Mouse (Mus musculus): Measurements from ENCODE around the gene Procr. TPM values are rescaled to one million over a fixed set of nuclear protein-coding genes. Genes with fewer than 3 reads are reported as not detected.

The Procr gene
- polyA plus RNA-seq, 1 experiment from 2014 or later: 3.6 TPM

DNA sequence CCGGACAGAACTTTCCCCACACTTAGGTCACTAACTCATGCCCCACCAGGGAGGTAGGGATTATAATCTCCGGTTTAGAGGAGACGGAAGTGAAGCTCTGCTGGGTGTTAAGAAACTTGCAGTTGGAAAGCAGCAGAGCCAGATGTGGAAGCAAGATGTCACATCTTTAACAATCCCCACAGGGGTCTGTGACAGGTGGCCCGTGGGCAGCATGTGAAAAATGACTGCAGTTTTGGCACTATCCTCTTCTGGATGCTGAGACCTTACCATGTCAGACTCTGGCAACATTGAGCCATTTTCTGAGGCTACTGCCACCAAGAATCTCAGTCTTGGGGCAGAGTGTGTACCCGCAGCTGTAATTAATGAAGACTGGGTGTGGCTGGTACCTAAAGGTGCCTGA lies 53.1 kb downstream of the Procr start:
- WGBS: 74% methylated on average over 5 of the region's 5 CpGs

More for the DNA sequence above, 53.1 kb downstream of the Procr start:
- no peak for ATAC-seq (ENCODE audit: insufficient number of reproducible peaks, low FRiP score, low TSS enrichment, low read depth)
- Histone ChIP-seq H3K9ac (ENCODE audit: low read length) (no peak overlapping the region), H3K4me3 (ENCODE audit: low read depth, low read length) (no peak overlapping the region), H3K27me3 (ENCODE audit: control insufficient read depth, insufficient read depth, low read length) (no peaks in the 10 kb centered on the region), H3K27ac (replicated peaks; ENCODE audit: low read depth, low read length) (no peak overlapping the region), H3K4me1 (ENCODE audit: control insufficient read depth, insufficient read depth, low read length) (no peaks in the 10 kb centered on the region), H3K9me3 (ENCODE audit: control insufficient read depth, low read length) (no peaks in the 10 kb centered on the region), H3K36me3 (ENCODE audit: control insufficient read depth, insufficient read depth, low read length) (no peaks in the 10 kb centered on the region), H3K4me2 (ENCODE audit: low read depth, severe bottlenecking) (no peak overlapping the region)
- no peak for DNase-seq (ENCODE audit: low spot score)

Other genes with a start within 250 kb of the Procr start
- gene Acss2, start 233.2 kb upstream of the Procr start, polyA plus RNA-seq (2014; fragmentation: Nextera tagmentation; extraction: Ambion mirVana): 9.2 and 10.7 TPM in 2 replicates
- 2.2 and 2.3 TPM in 2 replicates for gene Ggt7, start 232.9 kb upstream of the Procr start, polyA plus RNA-seq (2014; fragmentation: Nextera tagmentation; extraction: Ambion mirVana)
- 22.8 and 24.2 TPM in 2 replicates for gene Gss, start 158.3 kb upstream of the Procr start, polyA plus RNA-seq (2014; fragmentation: Nextera tagmentation; extraction: Ambion mirVana)
- gene Myh7b, start 139.9 kb upstream of the Procr start, polyA plus RNA-seq (2014; fragmentation: Nextera tagmentation; extraction: Ambion mirVana): 0.67 and 0.99 TPM in 2 replicates
- 142 and 143 TPM in 2 replicates for gene Trpc4ap, start 58.7 kb upstream of the Procr start, polyA plus RNA-seq (2014; fragmentation: Nextera tagmentation; extraction: Ambion mirVana)
- gene Edem2, start 21.6 kb upstream of the Procr start, polyA plus RNA-seq (2014; fragmentation: Nextera tagmentation; extraction: Ambion mirVana): 21.5 and 24.9 TPM in 2 replicates
- not detected in 2 replicates for gene Gm17581, start 15.3 kb upstream of the Procr start, polyA plus RNA-seq (2014; fragmentation: Nextera tagmentation; extraction: Ambion mirVana)
- gene Mmp24, start 24.2 kb downstream of the Procr start, polyA plus RNA-seq (2014; fragmentation: Nextera tagmentation; extraction: Ambion mirVana): not detected in 2 replicates
- gene BC029722, start 68.3 kb downstream of the Procr start, polyA plus RNA-seq (2014; fragmentation: Nextera tagmentation; extraction: Ambion mirVana): 6.2 and 6.4 TPM in 2 replicates
- gene Eif6, start 75.8 kb downstream of the Procr start, polyA plus RNA-seq (2014; fragmentation: Nextera tagmentation; extraction: Ambion mirVana): 201 and 215 TPM in 2 replicates
- 0.30 and 0.32 TPM in 2 replicates for gene Fam83c, start 83.7 kb downstream of the Procr start, polyA plus RNA-seq (2014; fragmentation: Nextera tagmentation; extraction: Ambion mirVana)
- 60.4 and 82.2 TPM in 2 replicates for gene Uqcc1, start 179.2 kb downstream of the Procr start, polyA plus RNA-seq (2014; fragmentation: Nextera tagmentation; extraction: Ambion mirVana)
- 0.33 TPM in 1 of 2 replicates, not detected in the other for gene Gm15557, start 189.6 kb downstream of the Procr start, polyA plus RNA-seq (2014; fragmentation: Nextera tagmentation; extraction: Ambion mirVana)
- gene Gdf5, start 194.2 kb downstream of the Procr start, polyA plus RNA-seq (2014; fragmentation: Nextera tagmentation; extraction: Ambion mirVana): 18.4 and 23.3 TPM in 2 replicates
- 20.5 and 23.6 TPM in 2 replicates for gene Cep250, start 205.3 kb downstream of the Procr start, polyA plus RNA-seq (2014; fragmentation: Nextera tagmentation; extraction: Ambion mirVana)

All from limb, embryonic 11.5 days (tissue).